Mouse (Mus musculus) kidney, embryonic 15.5 days (tissue): Measurements from ENCODE around the gene Hnrnpul1. TPM values are rescaled to one million over a fixed set of nuclear protein-coding genes. Genes with fewer than 3 reads are reported as not detected.
"Not testable (repeated sequence)": the region's sequence is repeated elsewhere in the genome, so short reads cannot be mapped to it uniquely, and the experiment has no call there.

Experiments
- ATAC-seq: fragments of 200-750 bp; cut with Nextera tagmentation; replicated peaks from 2 replicates; pipeline ENCODE4 v1.8.0; 2017; ENCODE audit warnings: moderate TSS enrichment; ENCODE audit not compliant: low FRiP score
- H3K27ac ChIP-seq: fragments of 300-500 bp; sonication (generic); 2 replicates; pipeline ENCODE4 v1.5.1; 2015; ENCODE audit warnings: mild to moderate bottlenecking, inconsistent platforms
- H3K27me3 ChIP-seq: fragments of 300-500 bp; sonication (generic); 2 replicates; pipeline ENCODE4 v1.6.1; 2015; ENCODE audit warnings: inconsistent platforms
- H3K36me3 ChIP-seq: fragments of 300-500 bp; sonication (generic); 2 replicates; pipeline ENCODE4 v1.6.1; 2015; ENCODE audit warnings: inconsistent platforms
- H3K4me1 ChIP-seq: fragments of 300-500 bp; sonication (generic); 2 replicates; pipeline ENCODE4 v1.6.1; 2015; ENCODE audit warnings: inconsistent platforms
- H3K4me2 ChIP-seq: fragments of 300-500 bp; sonication (generic); 2 replicates; pipeline ENCODE4 v1.6.1; 2015; ENCODE audit warnings: moderate library complexity, mild to moderate bottlenecking, inconsistent platforms
- H3K4me3 ChIP-seq: fragments of 300-500 bp; sonication (generic); replicated peaks from 2 replicates; pipeline ENCODE4 v1.5.1; 2015; ENCODE audit warnings: mild to moderate bottlenecking, inconsistent platforms
- H3K9ac ChIP-seq: fragments of 300-500 bp; sonication (generic); 2 replicates; pipeline ENCODE4 v1.6.1; 2015; ENCODE audit warnings: mild to moderate bottlenecking, inconsistent platforms
- H3K9me3 ChIP-seq: fragments of 300-500 bp; sonication (generic); replicated peaks from 2 replicates; pipeline ENCODE4 v1.6.1; 2016; ENCODE audit warnings: inconsistent platforms
- WGBS: fragments of 180-500 bp; shearing (Covaris S2); methylation state at CpG from one replicate; pipeline ENCODE4 v1.1.7; 2015; ENCODE audit warnings: mixed read lengths; 5-methylcytosine and 5-hydroxymethylcytosine counted together
- polyA plus RNA-seq: library from polyadenylated mRNA; unstranded; fragments of >200 nt; fragmentation: Nextera tagmentation; extraction: Ambion mirVana; gene quantifications from 2 replicates; pipeline ENCODE4 v1.2.1, GENCODE M21; 2015

The Hnrnpul1 gene
- 61.3 and 65.0 TPM in 2 replicates for polyA plus RNA-seq

DNA sequence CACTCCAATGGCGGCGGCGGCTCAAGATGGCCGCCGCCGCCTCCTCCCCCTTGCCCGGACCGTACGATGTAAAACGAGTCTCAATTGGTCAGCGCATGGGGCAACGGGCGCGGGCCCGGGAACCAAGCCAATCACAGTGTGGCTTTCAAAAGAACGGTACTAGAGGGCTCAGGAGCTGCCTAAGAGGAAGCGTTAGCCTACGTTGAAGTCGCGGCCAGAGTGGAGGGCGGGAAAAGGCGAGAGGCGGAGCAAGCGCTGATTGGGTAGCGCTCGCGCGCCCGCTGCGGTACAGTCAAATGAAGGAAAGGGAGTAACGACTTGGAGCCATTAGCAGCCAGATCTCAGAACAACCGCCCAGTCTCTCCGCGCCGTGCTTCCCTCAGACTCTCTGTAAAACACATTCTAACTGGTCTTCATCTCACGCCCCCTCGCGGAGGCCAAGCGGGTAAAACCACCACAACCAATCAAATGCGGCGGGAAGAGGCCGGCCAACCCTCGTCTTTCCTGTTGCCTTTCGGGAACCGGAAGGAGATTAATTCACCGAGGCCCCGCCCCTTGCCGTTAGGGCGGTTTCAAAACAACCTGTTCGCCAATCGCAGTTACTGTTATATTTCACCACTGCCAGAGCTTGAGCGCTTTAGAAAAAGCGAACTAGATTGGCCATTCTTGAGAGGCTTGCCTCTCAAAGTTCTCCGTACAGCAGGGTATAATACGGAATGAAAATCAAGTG is at the start of gene Hnrnpul1:
TSS of gene Hnrnpul1 (minus strand) at position 20 of the 730 bp plus-strand sequence.
- Histone ChIP-seq H3K27ac (peak within 1 kb of the TSS; percentile 99), H3K4me3 (peak within 1 kb of the TSS; percentile 72), H3K36me3 (peaks cover 38% of the 10 kb centered on the region), H3K9me3 (no peaks in the 10 kb centered on the region), H3K9ac (peak within 1 kb of the TSS; percentile 96), H3K4me2 (peak within 1 kb of the TSS; percentile 81), H3K4me1 (peaks cover 22% of the 10 kb centered on the region), H3K27me3 (no peaks in the 10 kb centered on the region)
- under 1% methylated on average over 55 of the region's 55 CpGs for WGBS
- peak; percentile 95 for ATAC-seq

DNA sequence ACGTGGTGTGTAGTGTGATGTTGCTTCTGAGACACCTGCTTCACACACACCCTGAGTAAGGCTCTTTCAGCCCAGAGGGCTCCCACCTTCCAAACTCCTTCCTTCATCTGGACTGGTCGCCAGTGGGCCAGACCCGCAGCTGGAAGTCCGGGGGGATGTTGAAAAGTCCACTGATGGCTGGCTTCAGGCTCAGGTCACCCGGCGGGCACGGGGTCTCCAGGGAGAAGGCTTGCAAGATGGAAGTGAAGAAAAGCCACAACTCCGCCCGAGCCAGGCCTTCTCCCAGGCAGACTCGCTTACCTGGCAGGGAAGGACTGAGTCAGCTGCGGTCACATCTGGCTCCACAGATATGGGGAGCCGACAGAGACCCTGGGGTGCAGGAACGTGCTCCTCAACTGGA is 48.9 kb upstream of the Hnrnpul1 start:
- H3K9me3 ChIP-seq: no peaks in the 10 kb centered on the region
- no peak overlapping the region for H3K4me3 ChIP-seq
- no peaks in the 10 kb centered on the region for H3K27me3 ChIP-seq
- no peaks in the 10 kb centered on the region for H3K36me3 ChIP-seq
- H3K4me2 ChIP-seq: no peak overlapping the region
- no peak for ATAC-seq
- no peak overlapping the region for H3K9ac ChIP-seq
- H3K27ac ChIP-seq: peak overlapping the region; percentile 88
- peaks cover 35% of the 10 kb centered on the region for H3K4me1 ChIP-seq
- WGBS: 82% methylated on average over 13 of the region's 13 CpGs

DNA sequence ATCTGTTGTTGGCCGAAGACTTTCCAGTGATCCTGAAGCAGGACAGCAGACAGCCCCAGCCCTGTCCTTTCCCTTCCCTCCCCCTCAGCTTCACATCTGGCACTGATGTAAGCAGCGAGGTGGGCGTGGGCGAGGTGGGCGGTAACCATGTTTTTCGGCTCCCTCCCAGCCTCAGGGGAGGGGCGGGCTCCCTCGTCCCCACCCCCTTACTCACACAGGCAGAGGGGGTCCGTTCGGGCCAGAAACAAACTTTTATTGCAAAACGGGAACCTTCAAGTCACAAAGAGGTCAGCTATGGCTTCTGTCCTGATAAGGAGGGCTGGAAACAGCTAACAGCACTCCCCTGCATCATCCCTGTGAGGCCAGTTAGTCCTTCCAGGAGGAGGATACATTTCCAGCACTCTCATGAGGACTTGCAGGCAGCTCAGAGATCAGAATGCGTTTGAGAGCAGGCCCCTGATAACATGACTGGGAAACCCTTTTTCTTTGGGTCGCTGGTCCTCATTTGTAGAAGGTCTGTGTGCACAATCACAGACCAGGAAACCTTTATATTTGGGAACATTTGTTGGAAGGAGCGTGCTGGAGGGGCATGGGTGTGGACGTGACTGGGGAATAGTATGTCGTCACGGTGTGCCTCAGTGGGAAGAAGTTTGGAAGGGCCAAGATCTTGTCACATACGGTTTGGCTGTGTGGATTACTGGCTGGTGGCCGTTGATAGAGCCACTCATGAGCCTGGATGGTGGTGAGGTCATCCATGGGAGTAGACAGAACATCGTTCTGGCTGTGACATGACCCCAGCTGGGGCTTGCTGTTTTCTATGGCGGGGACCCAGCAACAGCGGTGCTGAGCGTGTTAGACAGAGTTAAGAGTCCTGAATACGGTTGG is 47.9 kb upstream of the Hnrnpul1 start:
- Histone ChIP-seq H3K36me3 (no peaks in the 10 kb centered on the region), H3K27me3 (no peaks in the 10 kb centered on the region), H3K9me3 (no peaks in the 10 kb centered on the region), H3K4me2 (peak overlapping the region; percentile 51), H3K4me3 (peak overlapping the region; percentile 21), H3K9ac (peak overlapping the region; percentile 24; the same call in 1 of the 2 replicates), H3K27ac (peak overlapping the region; percentile 88), H3K4me1 (peaks cover 35% of the 10 kb centered on the region)
- 24% methylated on average over 24 of the region's 24 CpGs for WGBS
- ATAC-seq: peak; percentile 79

GRCm38 (mm10) chr7:25801031-25801430 is 46.5 kb upstream of the Hnrnpul1 start:
- H3K4me3 ChIP-seq: no peak overlapping the region
- no peak overlapping the region for H3K9ac ChIP-seq
- ATAC-seq: no peak
- no peaks in the 10 kb centered on the region for H3K9me3 ChIP-seq
- peaks cover 35% of the 10 kb centered on the region for H3K4me1 ChIP-seq
- 91% methylated on average over 6 of the region's 6 CpGs for WGBS
- H3K27ac ChIP-seq: no peak overlapping the region
- no peaks in the 10 kb centered on the region for H3K36me3 ChIP-seq
- no peaks in the 10 kb centered on the region for H3K27me3 ChIP-seq
- H3K4me2 ChIP-seq: no peak overlapping the region

- H3K4me1 ChIP-seq: peaks cover 20% of the 10 kb centered on the region
- no peak overlapping the region for H3K27ac ChIP-seq
- no peaks in the 10 kb centered on the region for H3K9me3 ChIP-seq
- WGBS: 75% methylated on average over 1 of the region's 1 CpGs
- H3K36me3 ChIP-seq: no peaks in the 10 kb centered on the region
- no peak overlapping the region for H3K9ac ChIP-seq
- H3K4me3 ChIP-seq: no peak overlapping the region
- ATAC-seq: no peak
- no peaks in the 10 kb centered on the region for H3K27me3 ChIP-seq
- no peak overlapping the region for H3K4me2 ChIP-seq
These were observed 44.8 kb upstream of the Hnrnpul1 start for GRCm38 (mm10) chr7:25799369-25799768.

DNA sequence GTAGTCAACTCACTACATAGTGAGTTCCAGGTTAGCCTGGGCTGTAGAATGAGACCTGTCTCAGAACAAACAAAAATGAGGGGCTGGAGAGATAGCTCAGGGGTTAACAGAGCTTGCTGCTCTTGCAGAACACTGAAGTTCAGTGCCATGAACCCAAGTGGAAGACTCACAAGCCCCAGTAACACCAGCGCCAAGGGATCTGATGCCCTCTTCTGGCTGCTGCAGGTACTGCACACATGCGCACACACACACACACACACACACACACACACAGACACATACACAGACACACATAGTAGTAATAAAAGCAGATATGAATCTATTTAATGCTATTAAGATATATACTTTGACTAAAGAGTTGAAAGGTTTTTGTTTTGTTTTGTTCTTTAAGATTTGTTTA is 44.0 kb upstream of the Hnrnpul1 start:
- 87% methylated on average over 2 of the region's 2 CpGs for WGBS
- peaks cover 17% of the 10 kb centered on the region for H3K4me1 ChIP-seq
- no peak overlapping the region for H3K27ac ChIP-seq
- H3K36me3 ChIP-seq: no peaks in the 10 kb centered on the region
- H3K4me3 ChIP-seq: no peak overlapping the region
- no peaks in the 10 kb centered on the region for H3K27me3 ChIP-seq
- H3K4me2 ChIP-seq: no peak overlapping the region
- H3K9me3 ChIP-seq: no peaks in the 10 kb centered on the region
- no peak overlapping the region for H3K9ac ChIP-seq
- no peak for ATAC-seq

DNA sequence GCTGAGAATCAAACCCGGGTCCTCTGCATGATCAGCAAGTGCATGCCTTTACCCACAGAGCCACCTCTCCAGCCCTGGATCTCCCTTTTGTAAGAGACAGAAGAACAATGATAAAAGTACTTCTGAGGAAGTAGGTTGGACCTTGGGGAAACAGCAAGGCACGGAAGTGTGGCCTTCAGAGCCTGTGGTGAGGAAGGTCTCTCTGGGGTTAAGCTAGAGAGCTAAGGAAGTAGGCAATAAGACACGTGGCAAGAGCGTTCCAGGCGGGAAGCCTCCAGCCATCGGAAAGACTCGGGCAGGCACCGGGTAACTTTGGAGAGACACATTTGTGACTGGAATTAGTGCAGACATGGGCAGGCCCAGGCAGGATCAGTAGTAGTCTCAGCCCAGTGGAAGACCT is 40.2 kb upstream of the Hnrnpul1 start:
- Histone ChIP-seq H3K36me3 (no peaks in the 10 kb centered on the region), H3K27ac (no peak overlapping the region), H3K27me3 (no peaks in the 10 kb centered on the region), H3K4me1 (0 out of 2 replicates have a peak, but pooled peaks cover 2% of the 10 kb centered on the region), H3K9ac (no peak overlapping the region), H3K4me2 (no peak overlapping the region), H3K4me3 (no peak overlapping the region), H3K9me3 (no peaks in the 10 kb centered on the region)
- no peak for ATAC-seq
- WGBS: 80% methylated on average over 8 of the region's 8 CpGs

DNA sequence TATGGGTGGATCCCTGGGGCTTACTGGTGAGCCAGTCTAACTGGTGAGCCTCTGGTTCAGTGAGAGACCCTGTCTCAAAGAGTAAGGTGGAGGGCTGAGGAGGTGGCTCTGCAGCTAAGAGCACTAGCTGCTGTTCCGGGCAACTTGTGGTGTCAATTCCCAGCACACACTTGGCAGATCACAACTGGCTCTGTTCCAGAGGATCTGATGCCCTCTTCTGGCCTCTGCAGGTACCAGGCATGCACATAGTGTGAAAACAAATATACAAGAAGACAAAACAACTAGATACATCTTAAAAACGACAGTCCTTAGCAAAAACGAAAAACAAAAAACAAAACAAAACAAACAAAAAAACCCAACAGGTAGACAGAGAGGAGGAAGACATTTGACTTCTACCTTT is 39.1 kb upstream of the Hnrnpul1 start:
- Histone ChIP-seq H3K4me1 (peaks cover 12% of the 10 kb centered on the region), H3K4me3 (no peak overlapping the region), H3K27me3 (no peaks in the 10 kb centered on the region), H3K9me3 (no peaks in the 10 kb centered on the region), H3K36me3 (no peaks in the 10 kb centered on the region), H3K27ac (no peak overlapping the region), H3K4me2 (no peak overlapping the region), H3K9ac (no peak overlapping the region)
- ATAC-seq: no peak
- 62% methylated on average over 3 of the region's 3 CpGs for WGBS

DNA sequence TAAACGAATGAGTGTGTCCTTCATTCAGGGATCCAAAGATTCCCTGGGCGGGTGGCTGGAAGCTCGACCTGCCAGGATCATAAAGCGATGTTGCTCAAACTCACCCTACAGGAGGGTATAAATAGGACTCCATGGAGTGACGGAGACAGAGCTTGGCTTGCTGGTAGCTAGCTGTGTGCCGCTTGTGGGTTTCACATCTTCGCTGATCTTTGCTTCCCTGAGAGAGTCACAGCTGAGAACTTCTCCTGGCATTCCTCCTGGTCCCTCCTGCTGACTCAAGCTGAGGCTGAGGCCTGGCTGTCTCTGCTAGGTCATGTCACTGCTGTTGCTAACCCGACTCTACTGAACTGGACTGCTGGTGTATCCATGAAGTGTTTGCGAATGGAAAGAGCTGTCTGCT is 38.4 kb upstream of the Hnrnpul1 start:
- 72% methylated on average over 9 of the region's 9 CpGs for WGBS
- ATAC-seq, H3K9me3 ChIP-seq, H3K27ac ChIP-seq, H3K4me2 ChIP-seq, H3K9ac ChIP-seq, H3K36me3 ChIP-seq, H3K4me3 ChIP-seq, H3K27me3 ChIP-seq: not testable (repeated sequence)
- peaks cover 18% of the 10 kb centered on the region for H3K4me1 ChIP-seq

- no peak overlapping the region for H3K4me3 ChIP-seq
- H3K9ac ChIP-seq: no peak overlapping the region
- no peak for ATAC-seq
- 0 out of 2 replicates have a peak, but pooled peaks cover 1% of the 10 kb centered on the region for H3K36me3 ChIP-seq
- H3K4me2 ChIP-seq: no peak overlapping the region
- no peaks in the 10 kb centered on the region for H3K27me3 ChIP-seq
- H3K9me3 ChIP-seq: no peaks in the 10 kb centered on the region
- no peak overlapping the region for H3K27ac ChIP-seq
- WGBS: 67% methylated on average over 8 of the region's 8 CpGs
- peaks cover 41% of the 10 kb centered on the region for H3K4me1 ChIP-seq
These were observed 36.1 kb upstream of the Hnrnpul1 start for GRCm38 (mm10) chr7:25790615-25791014.

GRCm38 (mm10) chr7:25789129-25789440 is 34.5 kb upstream of the Hnrnpul1 start:
- Histone ChIP-seq H3K4me3 (peak overlapping the region; percentile 66), H3K9ac (peak overlapping the region; percentile 68; the same call in 1 of the 2 replicates), H3K36me3 (peaks cover 5% of the 10 kb centered on the region; the same call in 1 of the 2 replicates), H3K9me3 (no peaks in the 10 kb centered on the region), H3K27me3 (no peaks in the 10 kb centered on the region), H3K4me1 (peaks cover 42% of the 10 kb centered on the region), H3K4me2 (peak overlapping the region; percentile 90), H3K27ac (peak overlapping the region; percentile 81; the same call in 1 of the 2 replicates)
- no peak; the same call in none of the 2 replicates for ATAC-seq
- 28% methylated on average over 3 of the region's 3 CpGs for WGBS
